Mouse (Mus musculus) sigmoid colon, adult 10 weeks (tissue): ENCODE data around the gene Lefty1. TPM values are rescaled to one million over a fixed set of nuclear protein-coding genes. Genes with fewer than 3 reads are reported as not detected.

ENCODE experiments used
- polyA plus RNA-seq: library from polyadenylated mRNA; stranded (reverse); fragments of 350-450 nt; fragmentation: Illumina TruSeq; extraction: RNeasy Lipid Tissue Mini Kit (QIAGEN cat#74804); gene quantifications from one replicate; pipeline ENCODE4 v1.2.3, GENCODE M21; 2014; ENCODE audit warnings: low read depth, low replicate concordance

The Lefty1 gene
- 1.4 TPM for polyA plus RNA-seq

DNA sequence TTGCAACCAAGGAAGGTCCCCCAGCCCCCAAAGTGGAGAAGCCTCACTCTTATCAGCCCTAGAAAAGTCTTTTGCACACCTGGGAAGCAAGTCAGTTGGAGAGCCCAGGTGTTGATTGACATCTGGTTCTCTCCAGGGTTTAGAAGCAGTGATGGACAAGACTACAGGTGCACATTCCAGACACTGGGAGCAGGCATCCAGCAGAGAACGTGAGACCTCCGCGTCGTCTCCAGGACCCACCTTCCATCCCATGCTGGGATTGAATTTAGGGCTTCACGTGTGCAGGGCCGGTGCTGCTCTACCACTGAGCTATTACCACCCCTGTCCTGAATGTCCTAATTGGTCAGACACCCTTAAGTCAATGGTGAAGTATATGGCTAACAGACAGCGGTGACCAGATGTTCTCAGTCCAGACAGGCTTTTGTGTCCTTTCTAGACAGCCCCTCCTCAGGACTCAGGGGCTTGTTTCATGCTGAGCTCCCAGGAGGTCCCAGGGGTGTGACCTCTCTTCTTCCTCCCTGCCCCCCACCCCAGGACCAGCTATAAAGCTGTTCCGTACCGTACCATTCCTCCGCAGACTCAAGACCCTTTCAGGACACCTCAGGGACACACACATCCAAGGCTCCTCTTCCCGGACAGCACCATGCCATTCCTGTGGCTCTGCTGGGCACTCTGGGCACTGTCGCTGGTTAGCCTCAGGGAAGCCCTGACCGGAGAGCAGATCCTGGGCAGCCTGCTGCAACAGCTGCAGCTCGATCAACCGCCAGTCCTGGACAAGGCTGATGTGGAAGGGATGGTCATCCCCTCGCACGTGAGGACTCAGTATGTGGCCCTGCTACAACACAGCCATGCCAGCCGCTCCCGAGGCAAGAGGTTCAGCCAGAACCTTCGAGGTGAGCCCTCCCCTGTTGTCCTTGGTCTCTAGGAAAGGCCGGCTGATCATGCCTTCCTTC, at the start of gene Lefty1:
Gene Lefty1, plus strand, starts transcription at position 556 of the 953 bp plus-strand sequence.

DNA sequence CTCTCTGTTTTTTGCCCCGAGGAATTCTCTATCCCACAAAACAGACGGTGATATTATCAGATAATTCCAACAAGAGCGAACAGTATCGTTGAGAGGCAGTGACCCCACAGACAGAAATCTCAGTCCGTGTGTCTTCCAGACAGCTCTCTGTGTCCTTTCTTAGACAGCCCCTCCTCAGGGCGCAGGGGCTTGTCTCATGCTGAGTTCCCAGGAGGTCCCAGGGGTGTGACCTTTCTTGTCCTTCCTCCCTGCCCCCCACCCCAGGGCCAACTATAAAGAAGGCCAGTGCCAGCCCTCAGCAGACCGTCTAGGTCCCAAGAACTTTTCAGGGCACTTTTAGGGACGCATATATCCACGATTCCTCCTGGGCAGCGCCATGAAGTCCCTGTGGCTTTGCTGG, 42.0 kb upstream of the Lefty1 start, which contains the start of gene Lefty2:
Gene Lefty2, plus strand, starts transcription at position 301 of the 400 bp plus-strand sequence.

DNA sequence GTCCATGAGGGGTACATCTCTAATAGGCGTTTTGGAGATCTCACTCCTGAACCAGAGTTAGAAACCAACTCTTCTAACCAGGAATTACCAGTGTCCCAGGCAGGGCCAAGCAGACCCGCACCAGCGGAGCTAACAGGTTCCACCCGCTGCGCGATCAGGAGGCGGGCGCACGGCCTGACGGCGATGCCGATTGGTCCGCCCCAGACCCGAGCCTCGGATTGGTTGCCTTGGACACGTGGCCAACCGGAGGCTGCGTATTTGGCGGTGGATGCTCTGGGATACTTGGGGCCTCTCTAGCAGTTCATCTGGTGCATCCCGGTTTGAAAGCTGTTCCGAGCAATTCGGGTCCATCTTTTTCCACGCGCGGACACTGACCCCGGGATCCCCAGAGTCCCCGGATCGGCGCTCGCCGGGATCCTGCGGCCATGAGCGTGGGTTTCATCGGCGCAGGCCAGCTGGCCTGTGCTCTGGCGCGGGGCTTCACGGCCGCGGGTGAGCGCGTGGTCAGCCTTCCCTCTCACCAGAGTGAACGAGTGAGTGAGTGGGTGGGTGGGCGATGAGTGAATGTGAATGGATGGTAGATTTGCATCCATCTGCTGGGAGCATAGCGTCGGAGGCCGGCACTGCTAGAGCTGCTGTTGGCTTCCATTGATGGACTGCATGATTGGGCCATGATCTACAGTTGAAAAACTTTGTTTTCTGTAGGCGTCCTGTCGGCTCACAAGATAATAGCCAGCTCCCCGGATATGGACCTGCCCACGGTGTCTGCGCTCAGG, 30.6 kb upstream of the Lefty1 start, which contains the start of gene Pycr2:
Gene Pycr2, plus strand, starts transcription at position 255 of the 776 bp plus-strand sequence.

DNA sequence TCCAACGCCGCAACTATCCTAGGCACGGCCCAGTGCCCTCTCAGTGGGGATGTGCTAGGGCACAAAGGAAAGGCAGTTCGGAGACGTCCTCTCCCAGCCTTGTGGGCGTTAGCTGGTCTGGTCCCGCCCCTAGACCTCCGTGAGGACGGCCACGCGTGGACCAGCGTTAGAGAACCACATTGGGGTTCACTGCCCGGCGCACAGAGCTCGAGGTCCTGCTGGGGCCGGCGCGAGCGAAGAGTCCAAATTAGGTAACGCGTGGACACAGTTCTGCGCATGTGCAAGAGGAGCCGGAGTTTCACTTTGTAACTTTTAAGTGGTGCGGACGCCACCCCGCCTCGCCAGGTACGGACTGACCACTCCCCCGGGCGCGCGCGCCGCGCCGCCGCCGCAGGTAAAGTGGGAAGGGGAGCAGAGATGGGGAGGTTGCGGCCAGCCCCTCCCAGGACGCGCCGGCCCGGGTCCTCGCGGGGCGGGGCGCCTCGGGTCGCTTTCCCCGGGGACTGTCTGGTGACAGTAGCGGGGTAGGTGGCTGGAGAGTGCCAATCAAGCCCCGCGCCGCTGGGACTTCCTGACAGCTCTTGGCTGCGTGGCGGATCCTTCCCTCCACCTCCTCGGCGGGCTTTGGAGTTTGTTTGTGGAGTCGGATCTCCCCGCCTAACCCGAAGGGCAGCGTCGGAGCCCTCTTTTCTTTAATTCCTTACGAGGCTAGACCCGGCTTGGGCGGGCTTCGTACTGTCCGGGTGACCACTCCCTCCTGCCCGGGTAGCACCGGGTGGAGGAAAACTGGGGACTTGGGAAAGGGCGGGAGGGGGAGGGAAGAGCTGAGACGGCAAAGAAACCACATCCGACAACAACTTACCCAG, 7.6 kb downstream of the Lefty1 start, which contains the start of gene Tmem63a:
Gene Tmem63a, plus strand, starts transcription at position 179 of the 866 bp plus-strand sequence.

Other genes starting within 250 kb of the Lefty1 start
- gene Mixl1, start 238.0 kb upstream of the Lefty1 start, polyA plus RNA-seq, result not detected
- 135 TPM for gene Acbd3, start 209.0 kb upstream of the Lefty1 start, polyA plus RNA-seq
- gene H3f3a, start 121.1 kb upstream of the Lefty1 start, polyA plus RNA-seq, result 1,838 TPM
- gene Sde2, start 83.9 kb upstream of the Lefty1 start, polyA plus RNA-seq, result 25.2 TPM
- gene Lefty2, start 41.9 kb upstream of the Lefty1 start, polyA plus RNA-seq, result not detected
- gene Pycr2, start 30.7 kb upstream of the Lefty1 start, polyA plus RNA-seq, result 1.5 TPM
- gene Tmem63a, start 7.3 kb downstream of the Lefty1 start, polyA plus RNA-seq, result 16.8 TPM
- gene Ephx1, start 85.9 kb downstream of the Lefty1 start, polyA plus RNA-seq, result 7.9 TPM
- gene 9130409I23Rik, start 116.2 kb downstream of the Lefty1 start, polyA plus RNA-seq, result not detected
- 40.2 TPM for gene Nvl, start 209.2 kb downstream of the Lefty1 start, polyA plus RNA-seq
- 342 TPM for gene Cnih4, start 209.7 kb downstream of the Lefty1 start, polyA plus RNA-seq